ENCODE assay signal across 10 mouse cellular contexts in genomic region chr1:85680226-85680625, GRCm38 (mm10).
A peak's percentile ranks its signal among the peaks of the same experiment; 100 is the strongest.
DNase-seq lines count a peak whose midpoint lies in the region.
"Had no signal": no experiment of that assay in that cellular context is flagged by ENCODE, and none has a peak within 500 bp of the region (broad histone marks: within the 10 kb centered on the region; RNA-seq: fewer than 3 reads in every experiment).

No protein-coding gene starts in this region.

- DNase-seq in kidney, adult 9 months, result peak; percentile 8
- no peak for DNase-seq in kidney, adult 18-20 months
- peak; percentile 15 for DNase-seq in R1 (ENCODE audit: low read depth, low spot score)
- DNase-seq in kidney, postnatal 4 days, result peak; percentile 5 to 18
- DNase-seq in thymus, postnatal 25 days, result peak; percentile 46
- no peak for DNase-seq in frontal cortex, postnatal 25 days (ENCODE audit: low spot score in 2 of 2)
- no peak for DNase-seq in yolk sac, embryonic 10.5 days (ENCODE audit: low spot score)
- DNase-seq: cerebellum, adult 18-20 months; lung, postnatal 10 days; spleen, adult 18-20 months had no signal

Comparison
In these comparisons a context has a peak if more than half of its experiments do, and no peak if none do; other contexts are left out.
1. DNase-seq: peak in kidney, adult 9 months (single experiment), R1 (single experiment), kidney, postnatal 4 days (2 of 2) and thymus, postnatal 25 days (single experiment); none in kidney, adult 18-20 months (single experiment), frontal cortex, postnatal 25 days (0 of 2) and yolk sac, embryonic 10.5 days (single experiment).